Mouse (Mus musculus): ENCODE results near the gene Pfkfb4. TPM values are rescaled to one million over a fixed set of nuclear protein-coding genes. Genes with fewer than 3 reads are reported as not detected.

Gene Pfkfb4
- total and polyA plus RNA-seq, 2 experiments from 2014 or later, result 28.6 to 51.7 TPM

DNA sequence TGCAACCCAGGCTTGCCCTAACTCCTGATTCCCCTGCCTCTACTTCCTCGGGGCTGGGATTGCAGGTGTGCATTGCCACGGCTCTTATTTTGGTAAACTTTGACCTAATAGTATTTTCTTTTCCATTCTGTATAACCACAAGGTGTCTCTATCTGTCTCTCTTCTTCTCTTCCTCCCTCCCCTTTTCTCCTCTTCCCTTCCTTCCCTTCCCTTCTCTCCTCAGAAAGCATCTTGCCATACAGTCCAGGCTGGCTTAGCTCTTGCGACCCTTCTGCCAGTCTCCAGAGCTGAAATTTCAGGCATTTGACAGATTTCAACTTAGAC lies 59.1 kb downstream of the Pfkfb4 start:
- ATAC-seq (ENCODE audit: low FRiP score) (no peak), DNase-seq (ENCODE audit: low spot score) (no peak)
- TF ChIP-seq CTCF (IDR thresholded peaks at IDR 0.05), result no peak
- H3K4me3 ChIP-seq (ENCODE audit: low read depth, low read length), result no peak overlapping the region
- no peaks in the 10 kb centered on the region for H3K9me3 ChIP-seq (ENCODE audit: low read length)
- H3K36me3 ChIP-seq (ENCODE audit: insufficient read depth, low read length), result no peaks in the 10 kb centered on the region
- no peak overlapping the region for H3K4me2 ChIP-seq (ENCODE audit: low read depth, low read length, poor library complexity, severe bottlenecking)
- peaks cover 6% of the 10 kb centered on the region for H3K4me1 ChIP-seq (ENCODE audit: insufficient read depth, low read length)
- no peak overlapping the region for H3K9ac ChIP-seq (replicated peaks; ENCODE audit: low read length, poor library complexity, severe bottlenecking)
- 85% methylated on average over 3 of the region's 3 CpGs for WGBS
- no peak overlapping the region for H3K27ac ChIP-seq (ENCODE audit: low read depth, low read length)
- no peaks in the 10 kb centered on the region for H3K27me3 ChIP-seq (ENCODE audit: insufficient read depth, low read length)

DNA sequence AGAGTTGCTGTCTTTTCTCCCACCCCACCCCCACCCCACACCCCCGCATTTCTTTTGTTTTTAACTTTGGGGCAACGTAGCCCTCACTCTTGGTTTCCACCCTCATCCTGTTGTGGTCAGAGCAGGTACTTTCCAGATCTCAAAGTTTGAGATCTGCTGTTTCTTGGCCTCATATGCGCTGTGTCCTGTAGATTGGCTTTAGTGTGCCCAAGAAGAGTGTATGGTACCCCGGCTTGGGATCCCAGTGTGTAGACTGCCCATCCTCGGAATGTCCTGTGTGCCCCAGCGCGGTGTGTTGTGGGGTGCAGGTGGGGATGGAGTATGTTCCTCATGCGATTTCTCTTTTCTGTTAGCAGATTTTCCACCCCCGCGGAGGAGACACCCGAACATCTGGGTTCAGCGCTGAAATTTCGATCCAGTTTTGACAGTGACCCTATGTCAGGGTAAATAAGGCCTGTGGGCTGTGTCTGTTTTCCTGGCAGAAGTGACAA lies 59.5 kb downstream of the Pfkfb4 start:
- Histone ChIP-seq H3K9me3 (ENCODE audit: low read length) (no peaks in the 10 kb centered on the region), H3K36me3 (ENCODE audit: insufficient read depth, low read length) (no peaks in the 10 kb centered on the region), H3K9ac (replicated peaks; ENCODE audit: low read length, poor library complexity, severe bottlenecking) (no peak overlapping the region), H3K27ac (ENCODE audit: low read depth, low read length) (no peak overlapping the region), H3K4me2 (ENCODE audit: low read depth, low read length, poor library complexity, severe bottlenecking) (no peak overlapping the region), H3K4me1 (ENCODE audit: insufficient read depth, low read length) (peaks cover 6% of the 10 kb centered on the region), H3K4me3 (ENCODE audit: low read depth, low read length) (no peak overlapping the region), H3K27me3 (ENCODE audit: insufficient read depth, low read length) (no peaks in the 10 kb centered on the region)
- 92% methylated on average over 13 of the region's 13 CpGs for WGBS
- DNase-seq (ENCODE audit: low spot score) (no peak), ATAC-seq (ENCODE audit: low FRiP score) (no peak)
- no peak for TF ChIP-seq CTCF (IDR thresholded peaks at IDR 0.05)

DNA sequence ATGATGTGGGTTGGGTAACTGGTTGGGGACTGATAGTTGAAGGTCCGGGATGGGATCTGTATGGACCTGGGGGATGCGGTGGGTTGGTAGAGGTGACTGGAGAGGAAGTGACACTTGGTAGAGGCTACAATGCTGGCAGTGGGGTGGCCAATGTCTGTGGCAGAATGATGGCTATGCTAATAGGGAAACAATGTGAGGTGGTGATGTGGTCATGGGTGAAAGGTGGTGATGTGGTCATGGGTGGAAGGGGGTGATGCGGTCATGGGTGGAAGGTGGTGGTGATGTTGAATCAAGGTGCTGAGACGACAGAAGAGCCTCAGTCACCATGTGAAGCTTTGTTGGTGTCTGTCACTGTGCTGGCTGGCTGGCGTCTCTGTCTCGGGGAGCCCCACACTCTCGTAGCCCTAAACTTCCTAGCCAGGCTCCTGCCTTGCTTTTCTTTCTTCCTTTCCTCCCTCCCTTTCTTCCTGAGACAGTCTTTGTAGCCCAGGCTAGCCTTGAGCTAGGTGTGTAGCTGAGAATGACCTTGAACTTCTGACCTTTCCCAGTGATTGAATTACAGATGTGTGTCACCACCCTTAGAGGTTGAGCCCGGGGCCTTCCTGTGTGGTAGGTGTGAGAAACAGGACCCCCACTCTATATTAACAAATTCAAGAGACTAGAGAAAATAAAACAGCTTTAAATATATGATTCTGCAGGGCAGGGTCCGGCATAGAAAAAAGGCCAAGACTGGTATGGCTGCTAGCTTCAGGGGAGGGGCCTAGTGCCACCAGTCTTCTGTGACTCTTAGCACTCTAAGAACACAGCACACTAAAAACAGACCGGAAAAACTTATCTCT lies 60.3 kb downstream of the Pfkfb4 start:
- DNase-seq (ENCODE audit: low spot score) (no peak), ATAC-seq (ENCODE audit: low FRiP score) (no peak)
- no peak overlapping the region for H3K4me3 ChIP-seq (ENCODE audit: low read depth, low read length)
- 0 out of 2 replicates have a peak, but pooled peaks cover 4% of the 10 kb centered on the region for H3K36me3 ChIP-seq (ENCODE audit: insufficient read depth, low read length)
- H3K27me3 ChIP-seq (ENCODE audit: insufficient read depth, low read length), result no peaks in the 10 kb centered on the region
- TF ChIP-seq CTCF (IDR thresholded peaks at IDR 0.05), result no peak
- H3K9ac ChIP-seq (replicated peaks; ENCODE audit: low read length, poor library complexity, severe bottlenecking), result no peak overlapping the region
- WGBS, result 94% methylated on average over 10 of the region's 10 CpGs
- H3K4me2 ChIP-seq (ENCODE audit: low read depth, low read length, poor library complexity, severe bottlenecking), result no peak overlapping the region
- H3K4me1 ChIP-seq (ENCODE audit: insufficient read depth, low read length), result peaks cover 6% of the 10 kb centered on the region
- no peaks in the 10 kb centered on the region for H3K9me3 ChIP-seq (ENCODE audit: low read length)
- no peak overlapping the region for H3K27ac ChIP-seq (ENCODE audit: low read depth, low read length)

DNA sequence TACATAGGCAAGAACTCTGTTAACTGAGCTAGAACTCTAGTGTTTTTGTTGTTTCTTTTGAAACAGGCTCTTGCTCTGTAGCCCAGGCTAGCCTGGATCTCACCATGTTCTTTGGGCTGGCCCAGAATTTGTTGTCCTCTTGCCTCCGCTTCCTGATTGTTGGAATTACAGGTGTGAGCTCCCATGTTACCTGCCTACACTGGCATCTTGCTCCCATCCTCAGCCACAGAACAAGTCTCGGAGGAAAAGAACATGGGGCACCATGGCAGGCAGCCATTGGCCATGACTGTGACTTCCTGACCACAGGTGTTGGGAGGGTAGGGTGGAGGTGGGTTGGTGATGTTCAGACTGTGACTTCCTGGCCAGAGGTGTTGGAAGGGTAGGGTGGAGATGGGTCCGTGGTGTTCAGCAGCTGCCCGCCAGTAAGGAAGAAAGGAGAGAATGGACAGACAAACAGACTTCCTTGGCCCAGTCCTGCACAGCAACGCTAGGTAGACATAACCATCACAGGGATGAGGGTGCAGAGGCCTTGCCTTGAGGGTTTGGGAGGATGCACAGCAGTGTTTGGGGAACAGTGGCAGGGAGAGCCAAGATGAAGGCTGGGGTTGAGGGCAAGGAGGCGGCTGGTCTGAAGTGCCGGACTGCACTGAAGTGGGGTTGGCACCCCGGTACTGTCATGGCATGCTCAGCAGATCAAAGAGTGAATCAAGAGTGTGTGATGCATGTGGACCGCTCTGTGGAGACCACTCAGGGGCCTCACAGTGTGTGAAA lies 61.1 kb downstream of the Pfkfb4 start:
- no peak overlapping the region for H3K4me2 ChIP-seq (ENCODE audit: low read depth, low read length, poor library complexity, severe bottlenecking)
- 88% methylated on average over 9 of the region's 9 CpGs for WGBS

DNA sequence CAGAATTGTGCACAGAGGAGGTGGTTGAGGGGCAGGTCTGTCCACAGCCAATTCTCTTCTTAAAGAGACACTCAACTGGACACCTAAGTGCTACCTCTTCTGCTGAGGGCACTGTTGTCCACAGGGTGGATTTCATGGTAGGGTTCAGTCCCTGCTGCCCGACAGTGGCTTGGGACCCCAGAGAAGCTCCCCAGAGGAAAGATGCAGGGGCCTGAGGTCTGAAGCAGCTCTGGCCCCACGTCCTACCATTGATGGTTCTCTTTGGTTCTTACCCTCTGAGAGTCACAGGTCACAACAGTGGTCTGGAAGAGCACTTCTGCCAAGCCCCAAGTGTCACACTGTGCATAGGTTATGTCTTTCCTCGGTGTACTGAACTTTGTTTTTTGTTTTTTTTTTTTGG lies 61.8 kb downstream of the Pfkfb4 start:
- Histone ChIP-seq H3K36me3 (ENCODE audit: insufficient read depth, low read length) (peaks cover 15% of the 10 kb centered on the region), H3K9ac (replicated peaks; ENCODE audit: low read length, poor library complexity, severe bottlenecking) (no peak overlapping the region), H3K9me3 (ENCODE audit: low read length) (no peaks in the 10 kb centered on the region), H3K27ac (ENCODE audit: low read depth, low read length) (no peak overlapping the region), H3K27me3 (ENCODE audit: insufficient read depth, low read length) (no peaks in the 10 kb centered on the region), H3K4me1 (ENCODE audit: insufficient read depth, low read length) (peaks cover 6% of the 10 kb centered on the region), H3K4me3 (ENCODE audit: low read depth, low read length) (no peak overlapping the region), H3K4me2 (ENCODE audit: low read depth, low read length, poor library complexity, severe bottlenecking) (no peak overlapping the region)
- no peak for TF ChIP-seq CTCF (IDR thresholded peaks at IDR 0.05)
- WGBS, result 80% methylated on average over 3 of the region's 3 CpGs
- ATAC-seq (ENCODE audit: low FRiP score) (no peak), DNase-seq (ENCODE audit: low spot score) (no peak)

More for the DNA sequence above, 61.1 kb downstream of the Pfkfb4 start:
- Histone ChIP-seq H3K4me3 (ENCODE audit: low read depth, low read length) (no peak overlapping the region), H3K9me3 (ENCODE audit: low read length) (no peaks in the 10 kb centered on the region), H3K9ac (replicated peaks; ENCODE audit: low read length, poor library complexity, severe bottlenecking) (no peak overlapping the region), H3K27me3 (ENCODE audit: insufficient read depth, low read length) (no peaks in the 10 kb centered on the region), H3K27ac (ENCODE audit: low read depth, low read length) (no peak overlapping the region), H3K4me1 (ENCODE audit: insufficient read depth, low read length) (peaks cover 6% of the 10 kb centered on the region), H3K36me3 (ENCODE audit: insufficient read depth, low read length) (peaks cover 8% of the 10 kb centered on the region)
- no peak for TF ChIP-seq CTCF (IDR thresholded peaks at IDR 0.05)
- no peak for DNase-seq (ENCODE audit: low spot score)
- no peak for ATAC-seq (ENCODE audit: low FRiP score)

DNA sequence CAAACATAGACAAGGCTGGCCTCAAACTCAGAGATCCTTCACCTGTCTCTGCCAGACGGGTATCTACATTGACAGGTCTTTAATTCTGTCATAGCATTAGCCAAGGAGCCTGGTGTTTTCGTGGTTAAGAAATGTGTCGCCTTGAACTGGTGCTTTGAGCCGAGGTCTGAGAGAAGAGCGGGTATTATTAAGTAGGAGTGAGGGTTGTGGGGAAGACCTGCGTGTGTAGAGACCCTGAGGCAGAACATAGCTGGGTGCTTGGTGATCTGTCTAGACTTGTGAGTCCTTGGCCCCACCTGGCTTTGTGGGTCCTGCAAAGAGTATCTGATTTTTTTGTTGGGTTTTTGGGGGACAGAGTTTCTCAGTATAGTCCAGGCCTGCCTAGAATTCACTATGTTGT lies 62.3 kb downstream of the Pfkfb4 start:
- WGBS, result 74% methylated on average over 6 of the region's 6 CpGs
- Histone ChIP-seq H3K4me3 (ENCODE audit: low read depth, low read length) (no peak overlapping the region), H3K9ac (replicated peaks; ENCODE audit: low read length, poor library complexity, severe bottlenecking) (no peak overlapping the region), H3K9me3 (ENCODE audit: low read length) (no peaks in the 10 kb centered on the region), H3K4me1 (ENCODE audit: insufficient read depth, low read length) (peaks cover 7% of the 10 kb centered on the region), H3K36me3 (ENCODE audit: insufficient read depth, low read length) (peaks cover 15% of the 10 kb centered on the region), H3K27ac (ENCODE audit: low read depth, low read length) (peak overlapping the region; percentile 67; the same call in 1 of the 2 replicates), H3K27me3 (ENCODE audit: insufficient read depth, low read length) (no peaks in the 10 kb centered on the region), H3K4me2 (ENCODE audit: low read depth, low read length, poor library complexity, severe bottlenecking) (no peak overlapping the region)
- TF ChIP-seq CTCF (IDR thresholded peaks at IDR 0.05), result no peak
- ATAC-seq (ENCODE audit: low FRiP score) (no peak), DNase-seq (ENCODE audit: low spot score) (no peak)

Measured in midbrain, postnatal 0 days (tissue).